Mouse (Mus musculus): Measurements from ENCODE around the gene Gm20388. TPM values are rescaled to one million over a fixed set of nuclear protein-coding genes. Genes with fewer than 3 reads are reported as not detected.
A peak's percentile ranks its signal among the peaks of the same experiment; 100 is the strongest.

Gm20388 gene
- polyA plus RNA-seq, 1 experiment from 2014 or later: not detected

DNA sequence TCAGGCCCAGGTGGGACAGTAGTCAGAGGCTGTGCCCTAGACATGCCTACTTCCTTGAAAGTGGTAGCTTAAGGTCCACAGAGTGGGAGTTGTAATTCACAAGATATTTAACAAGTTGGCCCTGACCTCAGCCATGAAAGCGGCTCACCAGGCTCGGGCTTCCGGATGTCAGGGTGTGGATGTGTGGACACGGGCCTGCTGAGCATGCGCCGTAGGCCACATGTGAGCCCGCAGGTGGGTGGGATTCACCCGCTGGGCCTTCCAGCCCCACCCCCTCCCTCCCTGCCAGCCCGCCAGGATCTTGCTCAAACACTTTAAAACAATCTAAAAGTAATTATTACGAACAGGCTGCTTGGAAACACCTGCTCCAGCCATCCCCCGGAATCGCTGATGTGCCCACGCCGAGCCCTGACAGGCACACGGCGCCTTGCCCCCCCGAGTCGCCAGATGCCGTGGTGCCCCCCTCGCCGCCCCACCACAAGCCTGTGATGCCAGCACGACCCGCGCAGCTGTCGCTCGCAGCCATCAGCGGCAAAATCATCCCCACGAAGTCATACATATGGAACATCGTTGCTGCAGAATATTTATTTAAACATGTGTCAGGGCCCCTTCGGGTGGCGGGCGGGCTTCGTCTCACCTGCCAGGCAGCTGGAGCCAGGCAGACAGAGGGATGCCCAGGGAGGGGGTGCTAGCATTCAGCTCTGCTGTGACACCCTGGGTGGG lies 488.7 kb downstream of the Gm20388 start:
- H3K9me3 ChIP-seq: no peaks in the 10 kb centered on the region
- 62% methylated on average over 33 of the region's 33 CpGs for WGBS
- no peak overlapping the region for H3K4me3 ChIP-seq
- no peak for ATAC-seq (ENCODE audit: extremely low read depth, insufficient number of reproducible peaks, low FRiP score, low TSS enrichment)
- H3K4me2 ChIP-seq: no peak overlapping the region
- no peaks in the 10 kb centered on the region for H3K36me3 ChIP-seq
- H3K4me1 ChIP-seq: peaks cover 19% of the 10 kb centered on the region
- no peak overlapping the region for H3K27ac ChIP-seq (replicated peaks)
- H3K27me3 ChIP-seq (replicated peaks): peaks cover 7% of the 10 kb centered on the region; the same call in 1 of the 2 replicates
- no peak overlapping the region for H3K9ac ChIP-seq

DNA sequence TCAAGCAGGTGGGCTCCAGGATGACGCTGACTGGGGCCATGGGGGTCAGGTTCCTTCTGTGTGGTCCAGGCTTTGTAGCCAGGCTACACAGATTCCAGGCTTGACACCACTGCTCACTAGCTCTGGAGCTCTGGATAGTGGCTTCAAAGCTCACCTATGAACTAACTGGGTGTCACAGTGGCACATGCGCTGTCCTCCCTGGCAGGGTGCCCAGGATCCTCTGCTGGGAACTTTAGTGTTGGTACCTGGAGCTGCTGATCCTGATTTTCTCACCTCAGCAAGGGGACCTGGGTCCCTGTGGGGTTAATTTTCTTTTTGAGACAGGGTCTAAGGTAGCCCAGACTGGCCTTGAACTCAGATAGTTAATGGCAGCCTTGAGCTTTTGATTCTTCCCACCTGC lies 490.6 kb downstream of the Gm20388 start:
- Histone ChIP-seq H3K9ac (no peak overlapping the region), H3K27me3 (replicated peaks) (peaks cover 7% of the 10 kb centered on the region; the same call in 1 of the 2 replicates), H3K4me2 (no peak overlapping the region), H3K36me3 (no peaks in the 10 kb centered on the region), H3K9me3 (no peaks in the 10 kb centered on the region), H3K27ac (replicated peaks) (no peak overlapping the region), H3K4me1 (peaks cover 19% of the 10 kb centered on the region), H3K4me3 (no peak overlapping the region)
- no peak for ATAC-seq (ENCODE audit: extremely low read depth, insufficient number of reproducible peaks, low FRiP score, low TSS enrichment)
- 72% methylated on average over 2 of the region's 2 CpGs for WGBS

DNA sequence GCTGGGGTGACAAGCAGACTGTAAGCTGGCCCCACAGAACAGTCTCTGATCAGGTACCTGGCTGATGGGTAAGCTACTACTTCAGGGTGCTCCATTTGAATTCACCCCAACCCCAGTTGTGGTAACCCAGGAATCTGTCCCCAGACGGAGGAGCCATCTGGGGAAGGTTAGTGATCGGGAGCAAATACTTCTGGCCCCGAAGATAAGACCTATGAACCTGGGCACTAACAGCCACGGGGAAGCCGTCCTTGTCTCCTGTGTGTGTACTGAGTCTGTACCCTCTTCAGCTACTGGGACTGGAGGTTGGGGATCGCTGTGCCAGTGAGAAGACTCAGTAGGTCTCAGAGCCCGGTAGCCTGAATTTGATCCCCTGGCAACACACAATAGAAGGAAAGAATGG lies 491.1 kb downstream of the Gm20388 start:
- 74% methylated on average over 7 of the region's 7 CpGs for WGBS
- Histone ChIP-seq H3K4me1 (peaks cover 18% of the 10 kb centered on the region), H3K4me2 (no peak overlapping the region), H3K9ac (no peak overlapping the region), H3K27me3 (replicated peaks) (peaks cover 7% of the 10 kb centered on the region; the same call in 1 of the 2 replicates), H3K9me3 (no peaks in the 10 kb centered on the region), H3K27ac (replicated peaks) (no peak overlapping the region), H3K36me3 (no peaks in the 10 kb centered on the region), H3K4me3 (no peak overlapping the region)
- no peak for ATAC-seq (ENCODE audit: extremely low read depth, insufficient number of reproducible peaks, low FRiP score, low TSS enrichment)

DNA sequence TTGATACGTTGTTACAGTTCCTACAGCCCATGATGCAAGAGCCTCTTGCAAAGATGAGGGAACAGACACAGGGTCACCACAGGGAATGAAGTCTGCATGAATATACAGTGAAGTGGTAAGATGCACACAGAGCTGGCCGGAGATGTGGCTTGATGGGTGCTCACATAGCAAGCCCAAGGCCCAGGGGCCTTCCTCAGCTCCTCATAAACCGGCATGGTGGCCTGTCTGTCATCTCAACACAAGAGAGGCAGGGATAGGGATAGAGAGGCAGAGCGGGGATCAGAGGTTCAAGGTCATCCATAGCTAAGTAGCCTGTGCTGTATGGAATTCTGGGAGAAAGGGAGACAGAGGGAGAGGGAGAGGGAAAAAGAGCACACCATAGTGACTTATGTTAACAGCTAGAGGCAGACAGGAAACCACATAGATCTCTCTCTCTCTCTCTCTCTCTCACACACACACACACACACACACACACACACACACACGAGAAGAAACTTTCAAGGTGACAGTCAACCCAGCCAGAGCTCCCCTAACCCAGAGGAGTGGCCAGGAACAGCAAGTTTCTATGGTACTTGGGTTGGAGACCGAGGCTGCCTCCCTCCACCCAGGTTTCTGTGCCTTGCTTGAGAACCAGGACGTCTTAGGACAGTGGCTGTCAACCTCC lies 493.1 kb downstream of the Gm20388 start:
- Histone ChIP-seq H3K27ac (replicated peaks) (no peak overlapping the region), H3K27me3 (replicated peaks) (peaks cover 7% of the 10 kb centered on the region; the same call in 1 of the 2 replicates), H3K36me3 (no peaks in the 10 kb centered on the region), H3K9ac (no peak overlapping the region), H3K4me2 (no peak overlapping the region), H3K9me3 (no peaks in the 10 kb centered on the region), H3K4me1 (peaks cover 21% of the 10 kb centered on the region), H3K4me3 (no peak overlapping the region)
- 75% methylated on average over 7 of the region's 7 CpGs for WGBS
- ATAC-seq (ENCODE audit: extremely low read depth, insufficient number of reproducible peaks, low FRiP score, low TSS enrichment): no peak

DNA sequence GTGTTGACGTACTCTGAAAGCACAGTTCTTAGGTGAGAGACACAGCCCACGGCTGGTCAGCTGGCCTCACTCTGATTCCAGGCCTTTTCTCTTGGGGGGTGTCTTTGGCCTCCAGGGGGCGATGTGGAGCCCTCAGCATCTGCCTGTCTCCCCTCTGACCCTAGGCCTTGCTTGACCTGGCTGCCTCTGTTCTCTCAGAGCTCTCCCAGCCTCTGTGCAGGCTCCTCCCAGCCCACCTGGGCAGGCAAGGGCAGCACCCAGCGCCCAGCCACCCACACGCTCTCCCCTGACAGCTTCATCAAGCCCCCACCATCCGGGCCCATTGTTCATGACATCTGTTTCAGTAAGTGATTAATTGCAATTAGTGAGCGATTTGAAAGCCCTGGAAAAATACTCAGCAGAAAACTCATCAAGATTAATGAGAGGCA lies 494.0 kb downstream of the Gm20388 start:
- Histone ChIP-seq H3K36me3 (no peaks in the 10 kb centered on the region), H3K4me1 (peaks cover 28% of the 10 kb centered on the region), H3K9me3 (no peaks in the 10 kb centered on the region), H3K27me3 (replicated peaks) (peaks cover 4% of the 10 kb centered on the region; the same call in 1 of the 2 replicates), H3K4me3 (no peak overlapping the region), H3K4me2 (no peak overlapping the region), H3K9ac (no peak overlapping the region), H3K27ac (replicated peaks) (no peak overlapping the region)
- no peak for ATAC-seq (ENCODE audit: extremely low read depth, insufficient number of reproducible peaks, low FRiP score, low TSS enrichment)
- 58% methylated on average over 7 of the region's 7 CpGs for WGBS

DNA sequence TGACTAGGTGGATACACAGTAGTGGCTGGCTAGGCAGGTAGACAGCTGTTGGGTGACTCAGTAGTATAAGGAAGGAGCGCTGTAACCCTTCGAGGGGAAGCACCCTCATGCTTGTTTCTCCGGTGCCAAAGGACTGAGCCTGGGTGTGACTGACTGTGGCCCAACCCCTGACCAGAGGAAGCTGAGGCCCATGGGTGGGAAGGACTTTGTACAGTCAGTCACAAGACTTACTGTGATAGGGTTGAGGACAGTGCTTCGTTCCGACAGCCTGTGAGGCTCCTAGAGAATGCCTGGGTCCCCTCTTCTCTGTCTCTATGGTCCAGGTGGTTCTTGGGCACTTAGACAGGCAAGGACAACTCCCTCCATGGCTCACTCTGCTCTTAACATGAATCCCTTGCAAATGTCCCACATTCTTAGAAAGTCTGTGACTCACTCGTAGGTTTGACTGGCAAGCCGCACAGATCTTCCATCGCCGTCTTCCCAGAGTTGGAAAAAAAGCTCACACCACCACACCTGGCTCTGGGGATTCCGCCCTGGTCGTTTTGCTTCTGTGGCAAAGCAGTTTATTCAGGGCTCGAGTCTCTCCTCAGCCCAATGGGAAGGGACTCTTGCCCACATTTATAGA lies 495.5 kb downstream of the Gm20388 start:
- Histone ChIP-seq H3K27me3 (replicated peaks) (peaks cover 9% of the 10 kb centered on the region; the same call in 1 of the 2 replicates), H3K9me3 (no peaks in the 10 kb centered on the region), H3K4me1 (peaks cover 21% of the 10 kb centered on the region), H3K4me2 (no peak overlapping the region), H3K4me3 (no peak overlapping the region), H3K36me3 (no peaks in the 10 kb centered on the region), H3K27ac (replicated peaks) (no peak overlapping the region), H3K9ac (no peak overlapping the region)
- 89% methylated on average over 12 of the region's 12 CpGs for WGBS
- ATAC-seq (ENCODE audit: extremely low read depth, insufficient number of reproducible peaks, low FRiP score, low TSS enrichment): no peak

DNA sequence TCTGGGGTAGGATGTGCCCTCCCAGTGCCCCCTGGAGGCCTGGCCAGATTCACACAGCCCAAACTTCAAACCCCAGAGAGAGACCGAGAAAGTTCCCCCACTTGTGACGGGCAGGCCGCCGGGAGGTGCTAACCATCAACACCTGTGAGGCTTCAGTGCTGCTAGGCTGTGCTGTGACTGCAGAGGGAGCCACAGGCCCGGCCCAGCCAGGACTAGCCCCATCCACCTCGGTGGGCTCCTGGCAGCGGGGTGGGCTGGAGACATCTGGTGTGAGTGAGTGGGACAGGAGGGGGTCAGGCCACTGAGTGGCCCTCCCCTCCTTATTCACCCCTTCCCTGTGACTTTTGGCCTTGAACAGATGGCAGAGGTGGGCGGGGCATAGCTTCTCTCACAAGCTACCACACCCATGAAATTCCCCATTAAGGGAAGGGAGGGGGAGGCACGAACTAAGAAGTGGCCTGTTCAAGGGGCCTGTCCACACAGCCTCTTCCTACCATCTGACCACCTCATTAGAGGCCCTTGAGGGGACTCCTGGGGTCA lies 497.1 kb downstream of the Gm20388 start:
- peaks cover 33% of the 10 kb centered on the region for H3K4me1 ChIP-seq
- peaks cover 9% of the 10 kb centered on the region; the same call in 1 of the 2 replicates for H3K27me3 ChIP-seq (replicated peaks)
- peak; percentile 18; the same call in 1 of the 2 replicates for ATAC-seq (ENCODE audit: extremely low read depth, insufficient number of reproducible peaks, low FRiP score, low TSS enrichment)
- 11% methylated on average over 9 of the region's 9 CpGs for WGBS
- no peak overlapping the region for H3K4me2 ChIP-seq
- no peak overlapping the region for H3K27ac ChIP-seq (replicated peaks)
- no peaks in the 10 kb centered on the region for H3K9me3 ChIP-seq
- no peaks in the 10 kb centered on the region for H3K36me3 ChIP-seq
- no peak overlapping the region for H3K4me3 ChIP-seq
- H3K9ac ChIP-seq: no peak overlapping the region

DNA sequence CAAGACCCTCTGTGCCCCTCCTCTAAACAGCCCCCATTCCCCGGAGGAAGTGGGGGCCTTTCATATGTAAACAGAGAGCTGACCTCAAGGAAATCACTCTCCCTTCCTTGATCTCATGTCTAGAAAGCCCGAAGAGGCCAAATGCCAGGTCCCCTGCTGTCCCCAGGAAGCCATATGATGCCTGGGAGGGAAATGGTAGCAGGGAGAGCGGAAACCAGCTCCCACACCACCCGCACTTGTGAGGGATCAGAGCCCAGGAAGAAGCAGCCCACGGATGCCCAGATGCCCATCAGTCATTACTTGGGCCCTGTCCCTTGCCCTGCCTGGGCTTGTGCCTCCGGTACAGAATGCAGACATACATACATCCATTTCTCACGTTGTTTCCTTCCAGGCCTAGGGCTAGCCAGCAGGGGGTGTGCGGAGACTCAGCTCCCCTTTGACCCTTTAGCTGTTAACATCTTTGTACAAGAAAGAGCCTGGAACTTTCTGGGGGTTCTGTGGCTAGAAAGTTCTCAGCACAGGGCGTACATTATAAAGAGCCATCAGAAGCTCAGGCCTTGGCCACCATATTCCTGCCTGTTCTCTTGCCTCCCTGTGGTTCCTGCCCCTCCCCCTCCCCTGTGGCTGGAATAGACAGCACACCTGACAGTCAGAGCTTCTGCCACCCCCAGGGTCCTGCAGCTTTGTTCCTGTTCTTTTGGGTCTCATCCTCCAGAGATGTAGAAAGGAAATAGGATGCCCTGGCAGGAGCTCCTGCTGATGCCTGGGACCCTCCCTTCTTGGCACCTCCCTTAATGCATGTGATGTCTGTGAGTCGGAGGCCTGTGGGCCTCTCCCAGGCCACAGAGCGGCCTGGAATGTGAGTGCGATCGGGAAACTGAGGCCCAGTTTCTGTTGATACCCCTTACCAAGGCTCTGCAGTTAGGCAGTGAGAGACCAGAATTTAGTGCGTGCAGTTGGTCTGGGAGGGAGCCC lies 497.9 kb downstream of the Gm20388 start:
- Histone ChIP-seq H3K36me3 (no peaks in the 10 kb centered on the region), H3K27me3 (replicated peaks) (peaks cover 9% of the 10 kb centered on the region; the same call in 1 of the 2 replicates), H3K4me2 (no peak overlapping the region), H3K4me3 (no peak overlapping the region), H3K4me1 (peaks cover 40% of the 10 kb centered on the region), H3K9ac (no peak overlapping the region), H3K9me3 (no peaks in the 10 kb centered on the region), H3K27ac (replicated peaks) (no peak overlapping the region)
- WGBS: 43% methylated on average over 14 of the region's 14 CpGs
- ATAC-seq (ENCODE audit: extremely low read depth, insufficient number of reproducible peaks, low FRiP score, low TSS enrichment): no peak

DNA sequence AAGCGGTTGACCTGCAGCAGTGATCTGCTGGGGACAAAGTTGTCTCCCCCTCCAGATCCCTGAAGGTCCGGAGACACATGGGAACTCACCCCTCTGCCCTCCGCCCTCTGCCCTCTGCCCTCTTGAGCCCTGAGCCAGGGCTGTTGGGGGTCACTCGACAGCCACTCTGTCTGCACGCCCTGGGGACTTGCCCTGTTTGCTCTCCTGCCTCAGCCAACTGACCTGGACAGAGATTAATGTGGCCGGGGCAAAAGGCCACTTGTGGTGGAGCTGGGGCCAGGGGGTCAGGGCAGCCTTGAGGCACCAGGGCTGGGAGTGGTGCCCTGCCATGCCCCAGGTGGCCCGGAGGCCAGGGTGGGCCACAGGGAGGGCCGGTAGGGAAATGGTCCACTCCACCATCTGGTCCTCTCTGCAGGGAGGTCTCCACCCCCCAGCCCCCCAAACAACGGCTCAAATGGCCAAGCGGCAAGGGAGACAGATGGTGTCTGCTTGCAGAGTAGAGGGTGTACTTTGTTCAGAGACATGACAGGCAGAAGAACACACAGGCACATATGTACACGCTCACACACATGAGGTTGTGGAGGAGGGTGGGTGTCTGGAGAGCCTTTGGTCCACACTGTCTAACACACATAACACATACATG lies 498.9 kb downstream of the Gm20388 start:
- no peak for ATAC-seq (ENCODE audit: extremely low read depth, insufficient number of reproducible peaks, low FRiP score, low TSS enrichment)
- no peaks in the 10 kb centered on the region for H3K9me3 ChIP-seq
- WGBS: 57% methylated on average over 11 of the region's 11 CpGs
- H3K27me3 ChIP-seq (replicated peaks): peaks cover 15% of the 10 kb centered on the region; the same call in 1 of the 2 replicates
- no peak overlapping the region for H3K4me2 ChIP-seq
- no peak overlapping the region for H3K9ac ChIP-seq
- no peak overlapping the region for H3K27ac ChIP-seq (replicated peaks)
- no peak overlapping the region for H3K4me3 ChIP-seq
- no peaks in the 10 kb centered on the region for H3K36me3 ChIP-seq
- H3K4me1 ChIP-seq: peaks cover 42% of the 10 kb centered on the region

DNA sequence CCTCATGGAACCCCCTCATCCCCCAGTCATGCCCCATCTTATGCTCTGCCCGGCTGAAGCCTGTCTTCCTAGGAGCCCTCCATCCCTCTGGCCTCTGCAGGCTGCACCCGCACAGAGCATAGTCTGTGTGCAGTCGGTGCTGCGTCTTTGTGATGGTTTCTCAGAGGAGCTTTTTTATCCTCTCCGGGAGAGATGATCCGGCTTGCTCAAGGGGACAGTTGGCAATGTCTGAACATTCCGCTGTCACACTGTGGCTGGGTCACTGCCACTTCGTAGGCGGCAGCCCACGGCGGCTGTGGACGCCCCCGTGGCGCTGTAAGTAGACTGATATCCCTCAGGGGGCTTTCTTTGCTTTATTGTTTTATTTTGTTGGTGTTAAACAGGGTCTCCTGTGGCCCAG lies 500.4 kb downstream of the Gm20388 start:
- no peaks in the 10 kb centered on the region for H3K9me3 ChIP-seq
- peaks cover 16% of the 10 kb centered on the region; the same call in 1 of the 2 replicates for H3K27me3 ChIP-seq (replicated peaks)
- H3K36me3 ChIP-seq: no peaks in the 10 kb centered on the region
- peaks cover 50% of the 10 kb centered on the region for H3K4me1 ChIP-seq
- no peak overlapping the region for H3K4me3 ChIP-seq
- no peak for ATAC-seq (ENCODE audit: extremely low read depth, insufficient number of reproducible peaks, low FRiP score, low TSS enrichment)
- WGBS: 77% methylated on average over 14 of the region's 14 CpGs
- no peak overlapping the region for H3K4me2 ChIP-seq
- H3K27ac ChIP-seq (replicated peaks): no peak overlapping the region
- no peak overlapping the region for H3K9ac ChIP-seq

Data from heart, embryonic 13.5 days (tissue).